Comparison of ENCODE assay signal across 12 mouse cellular contexts in genomic region chr6:97027110-97027677, GRCm38 (mm10). TPM values are rescaled to one million over a fixed set of nuclear protein-coding genes. Genes with fewer than 3 reads are reported as not detected.
DNase-seq lines count a peak whose midpoint lies in the region; ATAC-seq and TF ChIP-seq lines count a peak whose summit lies in the region.
"Had no signal": no experiment of that assay in that cellular context is flagged by ENCODE, and none has a peak within 500 bp of the region (broad histone marks: within the 10 kb centered on the region; RNA-seq: fewer than 3 reads in every experiment).

No protein-coding gene starts in this region.

- no peak for DNase-seq in frontal cortex, postnatal 14 days (ENCODE audit: low spot score in 2 of 2)
- DNase-seq in lung, embryonic 14.5 days = peak; percentile 80
- DNase-seq in lung, postnatal 4 days = no peak
- peak; percentile 9 for DNase-seq in embryo, embryonic 9.5 days (ENCODE audit: extremely low spot score)
- no peak for DNase-seq in urinary bladder, postnatal 36 days (ENCODE audit: low spot score in 2 of 2)
- no peak for DNase-seq in kidney, postnatal 36 days
- DNase-seq: cerebellum, adult 9-11 months; gastrocnemius, postnatal 10 days; kidney, postnatal 4 days had no signal

- no peaks in the 10 kb centered on the region for H3K4me1 ChIP-seq in lung, embryonic 14.5 days (ENCODE audit: insufficient read depth)
- 0 out of 2 replicates have a peak, but pooled peaks cover 4% of the 10 kb centered on the region for H3K4me1 ChIP-seq in neural tube, embryonic 15.5 days
- H3K4me1 ChIP-seq: megakaryocyte, embryonic 14.5 days had no signal

- H3K27me3 ChIP-seq in lung, embryonic 14.5 days (ENCODE audit: insufficient read depth, low read length) = no peaks in the 10 kb centered on the region
- H3K27me3 ChIP-seq in neural tube, embryonic 15.5 days (replicated peaks) = peaks cover 4% of the 10 kb centered on the region; the same call in 1 of the 2 replicates

- H3K9me3 ChIP-seq in lung, embryonic 14.5 days (ENCODE audit: low read depth, low read length) = no peaks in the 10 kb centered on the region
- no peaks in the 10 kb centered on the region for H3K9me3 ChIP-seq in neural tube, embryonic 15.5 days (replicated peaks)
- H3K9me3 ChIP-seq: megakaryocyte, embryonic 14.5 days had no signal

- H3K4me2 ChIP-seq in lung, embryonic 14.5 days = no peak overlapping the region
- H3K4me2 ChIP-seq in neural tube, embryonic 15.5 days = 0 out of 2 replicates have a peak overlapping the region, but pooled peaks have one; percentile 5

- H3K36me3 ChIP-seq in lung, embryonic 14.5 days (ENCODE audit: insufficient read depth) = no peaks in the 10 kb centered on the region
- H3K36me3 ChIP-seq in neural tube, embryonic 15.5 days = no peaks in the 10 kb centered on the region

- 35% methylated on average over 5 of the region's 5 CpGs for WGBS in lung, embryonic 14.5 days
- WGBS in neural tube, embryonic 15.5 days = 48% methylated on average over 5 of the region's 5 CpGs

- TF ChIP-seq CTCF in lung, embryonic 14.5 days (IDR thresholded peaks at IDR 0.05; ENCODE audit: low read depth) = peak; percentile 67

- no peak overlapping the region for H3K9ac ChIP-seq in lung, embryonic 14.5 days
- no peak overlapping the region for H3K9ac ChIP-seq in neural tube, embryonic 15.5 days (replicated peaks)

- peak; percentile 70 for ATAC-seq in frontal cortex, adult (ENCODE audit: low TSS enrichment)
- no peak; the same call in 1 of the 2 replicates for ATAC-seq in lung, embryonic 14.5 days (ENCODE audit: insufficient read depth)
- no peak for ATAC-seq in neural tube, embryonic 15.5 days (ENCODE audit: low FRiP score)

- H3K4me3 ChIP-seq in lung, embryonic 14.5 days (ENCODE audit: low read depth, low read length) = no peak overlapping the region
- H3K4me3 ChIP-seq in neural tube, embryonic 15.5 days (replicated peaks) = no peak overlapping the region
- H3K4me3 ChIP-seq: megakaryocyte, embryonic 14.5 days had no signal

- no peak overlapping the region for H3K27ac ChIP-seq in lung, embryonic 14.5 days (ENCODE audit: low read depth)
- H3K27ac ChIP-seq in neural tube, embryonic 15.5 days (replicated peaks) = no peak overlapping the region

RNA-seq across cellular contexts. Expression of gene Fam19a4, which starts 33.0 kb away (rescaled TPM):
- polyA plus RNA-seq in lung, embryonic 14.5 days (2014; fragmentation: Nextera tagmentation; extraction: Ambion mirVana) = not detected in 2 replicates
- 3.2 and 4.0 TPM in 2 replicates for polyA plus RNA-seq in neural tube, embryonic 15.5 days (2015; fragmentation: Nextera tagmentation; extraction: Ambion mirVana)

Comparison
In these comparisons a context has a peak if more than half of its experiments do, and no peak if none do; other contexts are left out.
1. DNase-seq: peak in lung, embryonic 14.5 days (single experiment) and embryo, embryonic 9.5 days (single experiment); none in frontal cortex, postnatal 14 days (0 of 2), lung, postnatal 4 days (0 of 2), urinary bladder, postnatal 36 days (0 of 2) and kidney, postnatal 36 days (0 of 2).